Mouse (Mus musculus) R1 (cell line): ENCODE results near the gene Gm4907.
A peak's percentile ranks its signal among the peaks of the same experiment; 100 is the strongest.
"Not testable (repeated sequence)": the region's sequence is repeated elsewhere in the genome, so short reads cannot be mapped to it uniquely, and the experiment has no call there.

Source experiments
- DNase-seq: peaks from one replicate; pipeline ENCODE4 v3.0.0-alpha.2; 2018; ENCODE audit warnings: low read depth, low spot score

Gm4907 gene

DNA sequence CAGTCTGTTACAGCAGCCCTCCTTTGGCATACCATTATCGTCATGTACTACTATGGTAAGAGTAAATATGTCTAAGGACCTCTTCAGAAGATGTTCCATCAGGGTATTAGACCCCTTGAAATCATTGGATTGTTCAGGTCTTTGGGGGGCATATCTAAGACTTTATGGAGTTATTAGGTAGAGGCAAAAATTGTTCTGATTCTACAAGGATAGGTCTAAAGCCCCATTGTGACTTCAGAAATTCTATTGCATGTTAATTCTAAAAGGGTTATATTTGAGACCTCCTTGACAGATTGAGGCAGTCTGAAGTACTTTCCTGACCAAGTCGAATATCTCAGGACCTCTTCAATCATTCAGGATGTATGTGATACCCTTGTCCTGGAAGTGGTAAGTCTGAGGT is at the start of gene Gm4907:
Gm4907 (plus strand) TSS at position 301 of the 400 bp plus-strand sequence.
- not testable (repeated sequence) for DNase-seq

- DNase-seq, result not testable (repeated sequence)
Observed at GRCm38 (mm10) chrX:23833784-23834183, 48.6 kb upstream of the Gm4907 start.

GRCm38 (mm10) chrX:23840921-23841320 is 41.4 kb upstream of the Gm4907 start:
- no peak for DNase-seq

DNA sequence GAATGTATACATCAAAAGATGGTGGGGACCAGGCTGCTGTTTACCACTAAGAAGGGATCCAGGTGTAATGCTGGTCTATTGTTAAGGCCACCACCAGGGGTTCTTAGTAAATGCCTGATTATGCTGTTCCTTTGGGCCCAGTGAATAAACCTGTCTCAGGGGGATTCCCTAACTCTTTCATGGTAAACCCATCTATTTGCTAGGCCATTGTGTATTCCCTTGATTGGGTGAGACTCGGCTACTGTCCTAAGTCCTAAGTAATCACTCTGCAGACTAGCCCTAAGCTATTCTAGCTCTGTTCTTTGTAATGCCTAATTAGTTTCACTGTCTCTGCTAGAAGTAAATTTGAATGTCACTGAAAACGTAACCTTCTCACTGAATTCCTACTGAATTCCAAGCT is 71.8 kb downstream of the Gm4907 start:
- DNase-seq, result peak; percentile 91
